Mouse (Mus musculus): ENCODE data around the gene Rpl35. TPM values are rescaled to one million over a fixed set of nuclear protein-coding genes. Genes with fewer than 3 reads are reported as not detected.

Rpl35 gene
- total and polyA plus RNA-seq, 3 experiments = 108 to 341 (median 307) TPM

- Histone ChIP-seq H3K9ac (ENCODE audit: low read depth, low read length) (no peak overlapping the region), H3K79me2 (replicated peaks; ENCODE audit: control insufficient read depth, insufficient read depth, low read length) (no peaks in the 10 kb centered on the region), H3K27ac (no peak overlapping the region), H3K4me3 (no peak overlapping the region), H3K27me3 (ENCODE audit: control insufficient read depth, insufficient read depth, low read length) (no peaks in the 10 kb centered on the region), H3K4me1 (ENCODE audit: control insufficient read depth, insufficient read depth, low read length) (peaks cover 2% of the 10 kb centered on the region; the same call in 1 of the 2 replicates), H3K36me3 (ENCODE audit: control insufficient read depth, insufficient read depth, low read length) (no peaks in the 10 kb centered on the region)
- TF ChIP-seq CTCF (IDR thresholded peaks at IDR 0.05) (no peak), POLR2A (IDR thresholded peaks at IDR 0.05; ENCODE audit: insufficient read depth, low read depth, low read length) (no peak), EP300 (IDR thresholded peaks at IDR 0.05; ENCODE audit: insufficient read depth, low read depth, low read length) (no peak)
- intact Hi-C loops (cut with DNase I) = no loop called here
- WGBS = 68% methylated on average over 1 of the region's 1 CpGs
- DNase-seq = no peak
These were observed 18.1 kb downstream of the Rpl35 start for GRCm38 (mm10) chr2:38987371-38987770.

GRCm38 (mm10) chr2:38986580-38986979 lies 18.8 kb downstream of the Rpl35 start:
- WGBS = 22% methylated on average over 3 of the region's 3 CpGs
- Histone ChIP-seq H3K27ac (no peak overlapping the region), H3K4me1 (ENCODE audit: control insufficient read depth, insufficient read depth, low read length) (peaks cover 2% of the 10 kb centered on the region; the same call in 1 of the 2 replicates), H3K9ac (ENCODE audit: low read depth, low read length) (no peak overlapping the region), H3K4me3 (no peak overlapping the region), H3K79me2 (replicated peaks; ENCODE audit: control insufficient read depth, insufficient read depth, low read length) (no peaks in the 10 kb centered on the region), H3K27me3 (ENCODE audit: control insufficient read depth, insufficient read depth, low read length) (no peaks in the 10 kb centered on the region), H3K36me3 (ENCODE audit: control insufficient read depth, insufficient read depth, low read length) (no peaks in the 10 kb centered on the region)
- peak; percentile 77 to 84 for DNase-seq
- intact Hi-C loops (cut with DNase I) = no loop called here
- TF ChIP-seq CTCF (IDR thresholded peaks at IDR 0.05) (no peak), POLR2A (IDR thresholded peaks at IDR 0.05; ENCODE audit: insufficient read depth, low read depth, low read length) (no peak), EP300 (IDR thresholded peaks at IDR 0.05; ENCODE audit: insufficient read depth, low read depth, low read length) (no peak)

- H3K9ac ChIP-seq (ENCODE audit: low read depth, low read length) = no peak overlapping the region
- DNase-seq = no peak
- H3K27me3 ChIP-seq (ENCODE audit: control insufficient read depth, insufficient read depth, low read length) = no peaks in the 10 kb centered on the region
- H3K36me3 ChIP-seq (ENCODE audit: control insufficient read depth, insufficient read depth, low read length) = no peaks in the 10 kb centered on the region
- TF ChIP-seq EP300 (IDR thresholded peaks at IDR 0.05; ENCODE audit: insufficient read depth, low read depth, low read length) (no peak), CTCF (IDR thresholded peaks at IDR 0.05) (peak; percentile 54)
- peaks cover 2% of the 10 kb centered on the region; the same call in 1 of the 2 replicates for H3K4me1 ChIP-seq (ENCODE audit: control insufficient read depth, insufficient read depth, low read length)
- H3K27ac ChIP-seq = no peak overlapping the region
- WGBS = 96% methylated on average over 2 of the region's 2 CpGs
- no peak overlapping the region for H3K4me3 ChIP-seq
- H3K79me2 ChIP-seq (replicated peaks; ENCODE audit: control insufficient read depth, insufficient read depth, low read length) = no peaks in the 10 kb centered on the region
- intact Hi-C loops (cut with DNase I) = no loop called here
These were observed 22.0 kb downstream of the Rpl35 start for GRCm38 (mm10) chr2:38983456-38983855.

GRCm38 (mm10) chr2:38977837-38978236 lies 27.6 kb downstream of the Rpl35 start:
- TF ChIP-seq POLR2A (IDR thresholded peaks at IDR 0.05; ENCODE audit: insufficient read depth, low read depth, low read length) = no peak
- intact Hi-C loops (cut with DNase I) = no loop called here

GRCm38 (mm10) chr2:38975941-38976805 lies 29.3 kb downstream of the Rpl35 start:
- Histone ChIP-seq H3K79me2 (replicated peaks; ENCODE audit: control insufficient read depth, insufficient read depth, low read length) (no peaks in the 10 kb centered on the region), H3K27me3 (ENCODE audit: control insufficient read depth, insufficient read depth, low read length) (no peaks in the 10 kb centered on the region; the same call in 1 of the 2 replicates), H3K36me3 (ENCODE audit: control insufficient read depth, insufficient read depth, low read length) (no peaks in the 10 kb centered on the region), H3K9ac (ENCODE audit: low read depth, low read length) (no peak overlapping the region), H3K27ac (no peak overlapping the region), H3K4me3 (no peak overlapping the region), H3K4me1 (ENCODE audit: control insufficient read depth, insufficient read depth, low read length) (no peaks in the 10 kb centered on the region)
- intact Hi-C loops (cut with DNase I) = no loop called here
- no peak for DNase-seq
- TF ChIP-seq CTCF (IDR thresholded peaks at IDR 0.05) = no peak
- TF ChIP-seq EP300 (IDR thresholded peaks at IDR 0.05; ENCODE audit: insufficient read depth, low read depth, low read length) = no peak
- TF ChIP-seq POLR2A (IDR thresholded peaks at IDR 0.05; ENCODE audit: insufficient read depth, low read depth, low read length) = no peak
- WGBS = 82% methylated on average over 21 of the region's 21 CpGs

More at GRCm38 (mm10) chr2:38977837-38978236, 27.6 kb downstream of the Rpl35 start:
- H3K27ac ChIP-seq = no peak overlapping the region
- H3K36me3 ChIP-seq (ENCODE audit: control insufficient read depth, insufficient read depth, low read length) = no peaks in the 10 kb centered on the region
- no peak overlapping the region for H3K9ac ChIP-seq (ENCODE audit: low read depth, low read length)
- H3K79me2 ChIP-seq (replicated peaks; ENCODE audit: control insufficient read depth, insufficient read depth, low read length) = no peaks in the 10 kb centered on the region
- no peak overlapping the region for H3K4me3 ChIP-seq
- H3K4me1 ChIP-seq (ENCODE audit: control insufficient read depth, insufficient read depth, low read length) = no peaks in the 10 kb centered on the region
- WGBS = 49% methylated on average over 4 of the region's 4 CpGs
- no peak for DNase-seq
- H3K27me3 ChIP-seq (ENCODE audit: control insufficient read depth, insufficient read depth, low read length) = no peaks in the 10 kb centered on the region; the same call in 1 of the 2 replicates

GRCm38 (mm10) chr2:38975181-38975580 lies 30.2 kb downstream of the Rpl35 start:
- intact Hi-C loops (cut with DNase I) = no loop called here
- Histone ChIP-seq H3K27ac (no peak overlapping the region), H3K79me2 (replicated peaks; ENCODE audit: control insufficient read depth, insufficient read depth, low read length) (no peaks in the 10 kb centered on the region), H3K27me3 (ENCODE audit: control insufficient read depth, insufficient read depth, low read length) (no peaks in the 10 kb centered on the region; the same call in 1 of the 2 replicates), H3K4me1 (ENCODE audit: control insufficient read depth, insufficient read depth, low read length) (no peaks in the 10 kb centered on the region), H3K36me3 (ENCODE audit: control insufficient read depth, insufficient read depth, low read length) (no peaks in the 10 kb centered on the region), H3K9ac (ENCODE audit: low read depth, low read length) (no peak overlapping the region), H3K4me3 (no peak overlapping the region)
- DNase-seq = no peak
- no peak for TF ChIP-seq EP300 (IDR thresholded peaks at IDR 0.05; ENCODE audit: insufficient read depth, low read depth, low read length)
- TF ChIP-seq POLR2A (IDR thresholded peaks at IDR 0.05; ENCODE audit: insufficient read depth, low read depth, low read length) = no peak
- no peak for TF ChIP-seq CTCF (IDR thresholded peaks at IDR 0.05)
- 84% methylated on average over 3 of the region's 3 CpGs for WGBS
